Mouse (Mus musculus) right cerebral cortex, postnatal 14 days (tissue): Measurements from ENCODE around the gene Olfr5.
A peak's percentile ranks its signal among the peaks of the same experiment; 100 is the strongest.
"Not testable (repeated sequence)": the region's sequence is repeated elsewhere in the genome, so short reads cannot be mapped to it uniquely, and the experiment has no call there.

ENCODE experiments used
- DNase-seq: peaks from one replicate; pipeline ENCODE4 v3.0.0; 2022

Olfr5 gene

GRCm38 (mm10) chr7:6486841-6487240, at the start of gene Olfr5:
TSS of gene Olfr5 (minus strand) at chr7:6486941.
- no peak for DNase-seq

- peak; percentile 8 for DNase-seq
These were observed 39.4 kb upstream of the Olfr5 start for GRCm38 (mm10) chr7:6526141-6526540.

- DNase-seq: no peak
These were observed 38.3 kb upstream of the Olfr5 start for GRCm38 (mm10) chr7:6525001-6525400.

- no peak for DNase-seq
These were observed 36.1 kb upstream of the Olfr5 start, which contains the start of gene Olfr1349 for GRCm38 (mm10) chr7:6522850-6523249. TSS of gene Olfr1349 (minus strand) at chr7:6522950.

GRCm38 (mm10) chr7:6521666-6522065, 34.9 kb upstream of the Olfr5 start:
- no peak for DNase-seq

- no peak for DNase-seq
These were observed 21.9 kb upstream of the Olfr5 start, which contains the start of gene Olfr1348 for GRCm38 (mm10) chr7:6508648-6509047. TSS of gene Olfr1348 (minus strand) at chr7:6508748.

GRCm38 (mm10) chr7:6499655-6500054, 12.9 kb upstream of the Olfr5 start, which contains the start of gene Olfr1347:
TSS of gene Olfr1347 (minus strand) at chr7:6499755.
- DNase-seq: no peak

GRCm38 (mm10) chr7:6477633-6478032, 9.1 kb downstream of the Olfr5 start:
- DNase-seq: not testable (repeated sequence)

- no peak for DNase-seq
These were observed 19.8 kb downstream of the Olfr5 start, which contains the start of gene Olfr1346 for GRCm38 (mm10) chr7:6466951-6467350. TSS of gene Olfr1346 (plus strand) at chr7:6467101.

- no peak for DNase-seq
These were observed 30.3 kb downstream of the Olfr5 start for GRCm38 (mm10) chr7:6456399-6456798.

- DNase-seq: no peak
These were observed 30.9 kb downstream of the Olfr5 start, which contains the start of gene Olfr1336 for GRCm38 (mm10) chr7:6455868-6456267. TSS of gene Olfr1336 (plus strand) at chr7:6456168.

GRCm38 (mm10) chr7:6447771-6448170, 39.0 kb downstream of the Olfr5 start:
- DNase-seq: no peak

GRCm38 (mm10) chr7:6441173-6441572, 45.6 kb downstream of the Olfr5 start:
- DNase-seq: no peak

- DNase-seq: no peak
These were observed 48.4 kb downstream of the Olfr5 start, which contains the start of gene Olfr1344 for GRCm38 (mm10) chr7:6438388-6438787. TSS of gene Olfr1344 (plus strand) at chr7:6438688.

GRCm38 (mm10) chr7:6430342-6430741, 56.4 kb downstream of the Olfr5 start:
- DNase-seq: peak; percentile 26

- DNase-seq: no peak
These were observed 57.4 kb downstream of the Olfr5 start for GRCm38 (mm10) chr7:6429381-6429780.
